Mouse (Mus musculus): Measurements from ENCODE around the gene Cib4. TPM values are rescaled to one million over a fixed set of nuclear protein-coding genes. Genes with fewer than 3 reads are reported as not detected.

Gene Cib4
- polyA plus RNA-seq, 2 experiments from 2014 or later = not detected

DNA sequence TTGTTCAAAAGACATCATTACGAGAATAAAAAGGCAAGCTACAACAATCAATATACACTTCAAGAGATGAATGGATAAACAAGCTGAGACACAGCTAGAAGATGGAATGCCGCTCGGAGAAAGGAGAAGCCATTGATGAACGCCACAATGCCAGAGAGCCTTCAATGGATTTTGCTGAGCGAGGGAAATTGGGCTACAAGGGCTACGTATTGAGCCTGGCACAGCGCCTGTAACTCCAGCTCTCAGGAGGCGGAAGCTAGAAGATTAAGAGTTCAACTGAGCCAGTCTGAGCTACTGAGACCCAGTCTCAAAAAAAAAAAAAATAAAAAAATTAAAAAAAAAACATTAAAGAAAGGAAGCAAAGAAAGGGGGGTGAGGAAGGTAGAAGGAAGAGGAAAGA lies 32.5 kb downstream of the Cib4 start:
- ATAC-seq = no peak

GRCm38 (mm10) chr5:30497299-30497698 lies 48.3 kb downstream of the Cib4 start:
- ATAC-seq = no peak

- no peak for ATAC-seq
These were observed 48.8 kb downstream of the Cib4 start for GRCm38 (mm10) chr5:30496821-30497220.

GRCm38 (mm10) chr5:30495288-30495687 lies 50.3 kb downstream of the Cib4 start:
- no peak for ATAC-seq

DNA sequence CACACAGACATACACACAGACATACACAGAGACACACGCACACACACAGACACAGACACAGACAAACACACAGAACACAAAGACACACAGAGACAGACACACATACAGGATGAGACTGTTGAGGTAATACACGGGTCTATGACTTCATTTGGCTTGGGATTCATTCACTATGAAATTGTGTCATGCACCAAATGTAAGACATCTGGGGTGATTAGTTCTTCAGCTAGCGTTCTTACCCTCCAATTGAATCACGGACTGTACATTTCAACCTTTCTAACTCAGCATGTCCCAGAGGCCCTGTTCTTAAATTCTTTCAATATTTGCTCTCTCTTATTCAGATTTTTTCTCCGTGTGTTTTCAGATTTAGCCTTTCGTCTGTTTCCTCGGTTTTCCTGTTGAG lies 51.0 kb downstream of the Cib4 start:
- ATAC-seq = no peak

DNA sequence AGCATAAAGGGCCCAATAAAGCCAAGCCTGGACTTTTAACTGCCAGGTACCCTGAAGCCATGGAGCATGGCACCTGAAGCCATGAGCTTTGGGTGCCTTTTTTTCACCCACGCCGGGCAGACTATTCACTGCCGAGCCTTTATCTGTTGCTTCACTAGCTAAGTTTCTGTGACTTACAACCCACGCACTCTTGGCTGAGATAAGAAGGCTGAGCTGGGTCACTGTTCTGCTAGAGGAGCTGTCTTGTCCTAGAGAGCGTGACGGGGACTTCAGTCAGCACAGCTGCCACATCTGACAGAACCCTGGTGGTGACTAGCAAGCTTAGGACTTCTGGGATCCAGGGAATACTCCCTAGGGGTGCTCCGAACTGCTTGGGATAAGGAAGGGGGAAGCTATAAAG lies 51.9 kb downstream of the Cib4 start:
- ATAC-seq = no peak

- ATAC-seq = no peak
These were observed 54.8 kb downstream of the Cib4 start for GRCm38 (mm10) chr5:30490845-30491244.

- ATAC-seq = no peak
These were observed 55.4 kb downstream of the Cib4 start for GRCm38 (mm10) chr5:30490215-30490614.

DNA sequence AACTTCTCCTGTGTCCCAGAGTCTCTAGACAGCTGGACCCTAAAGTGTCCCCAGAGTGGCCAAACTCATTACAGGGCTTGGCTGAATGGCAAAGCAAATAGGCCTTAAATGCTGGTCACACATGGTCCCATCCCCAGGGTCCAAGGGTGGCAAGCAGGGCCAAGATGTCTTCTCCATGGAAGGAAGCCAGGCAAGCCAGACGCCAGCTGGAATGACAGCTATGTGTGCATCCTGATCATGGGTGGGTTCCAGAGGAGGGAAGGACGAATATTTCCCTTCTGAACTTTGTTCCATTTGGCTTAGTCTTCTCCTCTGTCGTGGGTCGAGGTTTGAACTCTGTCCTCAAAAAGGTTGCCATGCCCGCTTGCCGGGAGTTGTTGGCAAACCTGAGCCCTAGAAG lies 60.5 kb downstream of the Cib4 start:
- ATAC-seq = no peak

DNA sequence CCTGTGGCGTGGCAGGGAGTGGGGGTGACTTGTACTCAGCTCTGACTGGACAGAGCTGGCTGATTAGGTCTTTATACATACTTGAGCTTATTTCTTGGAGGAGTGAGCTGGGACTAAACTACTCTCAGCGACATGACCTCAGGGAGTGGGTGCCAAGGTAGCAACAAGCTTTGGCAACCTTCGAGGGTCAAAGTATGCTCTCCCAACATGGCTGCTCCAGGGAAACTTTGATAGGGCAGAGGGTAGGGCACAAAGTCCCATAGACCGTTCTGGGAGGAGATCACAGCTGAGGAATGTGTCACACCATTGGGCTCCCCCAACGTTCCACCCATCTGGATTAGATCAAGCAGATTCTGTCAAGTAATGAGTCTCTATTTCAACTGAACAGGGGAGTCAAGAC lies 61.0 kb downstream of the Cib4 start:
- no peak for ATAC-seq

GRCm38 (mm10) chr5:30483533-30483932 lies 62.1 kb downstream of the Cib4 start:
- no peak for ATAC-seq

DNA sequence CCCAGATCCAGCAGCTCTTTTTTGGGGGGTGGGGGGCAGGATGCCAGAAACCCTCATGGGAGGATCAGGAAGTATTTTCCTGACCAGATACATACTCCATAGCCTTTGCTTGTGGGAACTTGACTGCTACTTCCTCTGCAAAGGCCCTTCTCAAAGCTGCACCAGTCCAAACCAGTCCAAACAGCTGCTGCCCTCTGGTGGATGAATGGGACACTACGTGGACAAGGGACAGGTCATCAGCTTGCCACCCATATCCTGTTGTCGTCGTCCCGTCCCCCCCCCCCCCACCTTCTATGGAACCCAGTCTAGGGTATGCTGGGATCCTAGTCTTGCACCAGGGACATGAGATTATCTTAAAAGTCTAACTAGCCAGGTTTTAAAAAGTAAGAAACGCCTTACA lies 63.3 kb downstream of the Cib4 start:
- no peak for ATAC-seq

- ATAC-seq = no peak
These were observed 69.1 kb downstream of the Cib4 start for GRCm38 (mm10) chr5:30476534-30476933.

- no peak for ATAC-seq
These were observed 73.5 kb downstream of the Cib4 start for GRCm38 (mm10) chr5:30472148-30472547.

GRCm38 (mm10) chr5:30470454-30470853 lies 75.2 kb downstream of the Cib4 start:
- no peak for ATAC-seq

DNA sequence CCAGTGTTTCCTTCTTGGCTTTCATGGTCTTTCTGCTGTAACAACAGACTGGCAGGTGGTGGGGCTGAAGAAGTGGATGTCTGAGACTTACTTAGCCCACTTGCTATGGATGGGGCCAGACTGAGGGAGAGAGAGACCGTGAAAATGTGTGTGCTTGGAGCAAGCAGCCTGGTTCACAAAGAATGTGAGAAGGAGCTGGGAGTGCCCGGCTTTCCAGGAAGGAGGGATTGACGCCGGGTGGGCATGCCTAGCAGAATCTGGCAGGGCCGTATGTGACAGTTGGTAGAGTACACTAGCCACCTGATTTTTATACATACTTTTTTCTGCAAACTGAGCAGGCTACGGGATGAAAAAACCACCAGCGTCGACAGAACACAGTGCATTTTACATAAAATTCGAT lies 79.3 kb downstream of the Cib4 start:
- ATAC-seq = no peak

DNA sequence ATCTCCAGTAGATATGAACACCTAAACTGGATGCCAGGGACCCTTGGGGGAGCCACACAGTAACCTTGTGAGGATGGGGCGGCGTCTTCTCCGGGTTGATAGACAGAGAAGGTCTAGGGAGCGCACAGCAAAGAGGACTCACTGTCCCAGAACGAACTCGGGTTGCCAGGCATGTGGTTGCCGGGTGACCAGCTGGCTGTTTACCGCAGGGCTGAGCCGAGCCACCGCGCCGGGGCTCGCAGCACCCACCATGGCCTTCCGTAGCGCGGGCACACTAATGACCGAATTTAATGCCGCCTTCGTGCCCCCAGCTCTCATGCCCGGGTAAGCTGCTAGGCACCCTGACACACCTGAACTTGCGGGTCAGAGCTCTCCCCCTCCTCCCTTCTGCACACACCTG lies 79.8 kb downstream of the Cib4 start, which contains the start of gene 1700001C02Rik:
Gene 1700001C02Rik (plus strand): TSS at position 187 of the 400 bp plus-strand sequence.
- ATAC-seq = no peak

DNA sequence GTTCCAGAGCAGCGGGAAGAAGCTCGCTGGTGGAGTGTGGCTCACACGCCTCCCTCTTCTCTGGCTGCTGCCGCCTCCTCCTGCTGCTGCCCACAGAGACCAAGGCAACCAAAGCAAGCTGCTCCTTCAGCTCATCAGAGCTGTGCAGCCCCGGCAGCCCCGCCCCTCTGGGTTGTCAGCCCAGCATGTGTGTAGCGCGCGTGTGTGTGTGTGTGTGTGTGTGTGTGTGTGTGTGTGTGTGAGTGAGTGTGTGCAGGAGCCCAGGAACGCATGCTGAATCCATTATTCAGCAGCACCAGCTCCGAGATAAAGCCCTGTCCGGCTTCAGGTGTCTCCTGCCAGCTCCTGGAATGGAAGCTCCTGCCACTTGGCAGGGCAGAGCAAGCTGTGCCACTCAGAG lies 83.8 kb downstream of the Cib4 start, which contains the start of gene Otof:
Gene Otof (minus strand): TSS at position 112 of the 400 bp plus-strand sequence.
- no peak for ATAC-seq

DNA sequence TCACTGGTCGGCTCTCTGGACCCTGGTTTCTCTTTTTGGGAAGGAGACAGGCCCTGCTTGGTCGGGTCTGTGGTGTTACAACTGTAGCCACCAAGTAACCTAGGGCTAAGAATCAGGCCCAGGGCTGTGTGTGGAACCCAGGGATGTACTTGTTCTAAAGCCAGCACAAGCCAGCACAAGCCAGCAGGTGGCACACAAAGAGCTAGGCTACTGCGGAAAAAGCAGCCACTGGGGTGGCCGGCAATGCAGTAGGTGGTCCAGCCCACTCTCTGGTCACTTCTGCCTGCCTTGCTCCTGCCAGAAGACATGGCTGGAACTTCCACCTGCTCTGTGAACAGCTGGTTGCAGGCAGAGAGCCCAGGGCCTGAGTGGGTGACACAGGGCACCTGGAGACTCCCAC lies 85.5 kb downstream of the Cib4 start:
- ATAC-seq = no peak

GRCm38 (mm10) chr5:30456056-30456455 lies 89.6 kb downstream of the Cib4 start:
- ATAC-seq = no peak

DNA sequence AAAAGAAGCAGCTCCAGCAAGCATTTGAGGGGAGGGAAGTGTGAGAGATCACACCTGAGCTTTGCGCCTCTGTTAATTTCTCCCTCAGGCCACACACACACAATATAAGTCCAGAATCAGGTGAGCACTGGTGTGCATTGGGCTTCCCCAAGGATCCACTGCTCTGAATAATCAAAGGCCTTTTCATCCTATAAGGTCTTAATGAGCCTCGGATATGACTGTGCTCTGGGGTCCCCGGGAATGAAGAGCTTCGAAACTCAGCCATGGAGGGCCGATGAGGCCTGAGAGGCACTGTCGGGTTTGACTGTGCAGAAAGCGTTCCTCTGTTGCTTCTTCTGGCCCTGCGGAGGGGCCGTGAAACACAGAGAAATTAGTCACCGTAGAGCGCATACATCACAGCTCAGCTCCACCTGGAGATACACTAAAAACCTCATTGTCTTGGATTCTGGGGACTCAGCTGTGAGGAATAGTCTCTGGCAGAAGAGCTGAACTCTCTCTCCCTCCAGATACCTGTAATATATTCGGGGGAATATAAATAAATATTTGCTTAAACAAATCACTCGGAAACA lies 101.2 kb downstream of the Cib4 start:
- no peak for ATAC-seq

DNA sequence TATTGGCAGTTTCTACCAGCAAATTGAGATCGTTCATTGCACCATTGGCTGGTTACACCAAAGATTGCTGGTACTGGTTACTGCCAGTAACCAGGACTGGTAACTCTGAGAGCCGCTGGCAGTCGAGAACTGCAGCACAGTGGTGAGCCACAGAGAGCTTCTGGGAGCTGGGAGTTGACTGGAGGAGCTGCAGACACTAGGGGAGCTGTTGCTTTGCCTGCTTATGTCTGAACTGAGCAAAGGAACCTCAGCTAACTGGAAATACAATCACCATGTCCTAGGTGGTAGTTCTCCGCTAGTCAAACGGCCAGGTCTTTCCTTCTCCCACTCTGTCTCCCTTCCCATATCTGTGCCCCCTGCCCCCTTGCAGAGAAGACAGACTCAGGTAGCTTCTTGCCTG lies 103.4 kb downstream of the Cib4 start:
- ATAC-seq = no peak

- no peak for ATAC-seq
These were observed 105.2 kb downstream of the Cib4 start for GRCm38 (mm10) chr5:30440308-30440906.

DNA sequence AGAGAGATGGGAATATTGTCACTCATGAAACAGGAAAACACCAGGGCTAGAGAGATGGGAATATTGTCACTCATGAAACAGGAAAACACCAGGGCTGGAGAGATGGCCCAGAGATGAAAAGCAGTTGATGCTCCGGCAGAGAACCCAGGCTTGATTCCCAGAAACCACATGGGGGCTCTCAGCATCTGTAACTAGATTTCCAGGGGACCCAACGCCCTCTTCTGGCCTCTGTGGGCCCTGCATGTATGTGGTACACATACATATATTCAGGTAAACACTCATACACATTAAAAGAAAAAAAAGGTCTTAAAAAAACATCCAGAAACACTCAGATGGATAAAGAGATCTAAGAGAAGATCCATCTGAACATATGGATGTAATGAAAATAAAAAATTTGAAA lies 106.7 kb downstream of the Cib4 start:
- no peak for ATAC-seq

All from activated CD4-positive, CD25-positive, alpha-beta regulatory T cell, adult 4 months (primary cell).